Mouse (Mus musculus): Measurements from ENCODE around the gene Rnase1. TPM values are rescaled to one million over a fixed set of nuclear protein-coding genes. Genes with fewer than 3 reads are reported as not detected.
A peak's percentile ranks its signal among the peaks of the same experiment; 100 is the strongest.

Rnase1 gene
- polyA plus RNA-seq, 2 experiments = not detected

DNA sequence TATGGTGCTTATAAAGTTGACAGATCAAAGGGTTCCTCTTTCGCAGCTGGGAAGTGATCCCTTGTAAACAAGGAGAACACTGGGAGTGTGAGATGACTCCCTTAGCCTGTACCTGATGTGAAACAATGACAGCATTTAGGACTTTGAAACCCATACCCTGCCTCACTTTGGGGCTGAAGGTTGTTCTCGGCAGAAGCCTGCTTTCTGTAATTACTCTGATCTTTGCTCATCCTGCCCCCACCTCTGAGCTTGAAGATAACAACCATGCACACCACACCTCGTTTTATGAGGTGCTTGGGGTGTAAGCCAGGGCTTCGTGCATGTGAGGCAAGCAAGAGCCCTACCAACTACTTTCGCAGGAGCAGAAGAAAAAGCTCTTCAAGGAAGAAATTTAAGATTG lies 2.6 kb upstream of the Rnase1 start:
- Histone ChIP-seq H3K4me1 (replicated peaks; ENCODE audit: control insufficient read depth in 2 of 2, insufficient read depth in 2 of 2, low read length in 1 of 2) (peaks cover 78 to 81% of the 10 kb centered on the region in 2 experiments), H3K4me3 (ENCODE audit: insufficient read depth in 1 of 2, low read depth in 2 of 2, low read length in 2 of 2) (no peak overlapping the region; a peak in 1 of 4 replicates), H3K4me2 (ENCODE audit: low read depth) (peak overlapping the region; percentile 48), H3K36me3 (replicated peaks; ENCODE audit: control insufficient read depth, insufficient read depth, low read depth) (no peaks in the 10 kb centered on the region), H3K27ac (peak overlapping the region; percentile 80), H3K9ac (replicated peaks) (peak overlapping the region; percentile 52), H3K9me3 (ENCODE audit: control insufficient read depth, low read length) (no peaks in the 10 kb centered on the region), H3K27me3 (ENCODE audit: control insufficient read depth, insufficient read depth, low read length) (no peaks in the 10 kb centered on the region)
- 35% methylated on average over 5 of the region's 5 CpGs for WGBS (ENCODE audit: insufficient replicate concordance)
- ATAC-seq (ENCODE audit: insufficient read depth) (peak; percentile 70), DNase-seq (ENCODE audit: low read depth in 3 of 3, low spot score in 3 of 3) (no peak)
- TF ChIP-seq EP300 (IDR thresholded peaks at IDR 0.05; ENCODE audit: low read depth) = 0 out of 2 replicates have a peak, but pooled peaks have one; percentile 35
- TF ChIP-seq CTCF (IDR thresholded peaks at IDR 0.05; ENCODE audit: low read depth) = no peak

DNA sequence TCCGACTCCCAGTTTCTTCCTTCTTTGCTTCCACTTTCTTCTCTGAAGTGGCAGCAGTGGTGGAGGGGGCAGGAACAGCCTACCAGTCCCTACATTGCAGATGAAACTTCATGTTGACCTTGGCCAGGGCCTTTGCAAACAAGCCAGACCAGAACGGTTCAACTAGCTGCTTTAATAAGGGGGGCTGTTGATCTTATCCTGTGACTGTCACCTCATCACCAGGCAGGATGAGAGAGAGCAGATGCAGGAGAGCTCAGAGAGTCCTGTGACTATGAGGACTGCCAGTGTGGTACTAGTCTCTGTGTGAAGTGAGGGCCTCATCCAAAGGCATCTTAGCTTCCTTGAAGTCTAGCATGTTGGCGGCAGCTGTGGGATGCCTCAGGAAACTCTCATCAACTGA lies 1.4 kb upstream of the Rnase1 start:
- Histone ChIP-seq H3K36me3 (replicated peaks; ENCODE audit: control insufficient read depth, insufficient read depth, low read depth) (no peaks in the 10 kb centered on the region), H3K4me3 (ENCODE audit: insufficient read depth in 1 of 2, low read depth in 2 of 2, low read length in 2 of 2) (no peak overlapping the region), H3K4me1 (replicated peaks; ENCODE audit: control insufficient read depth in 2 of 2, insufficient read depth in 2 of 2, low read length in 1 of 2) (peaks cover 84 to 86% of the 10 kb centered on the region in 2 experiments), H3K4me2 (ENCODE audit: low read depth) (no peak overlapping the region), H3K9me3 (ENCODE audit: control insufficient read depth, low read length) (no peaks in the 10 kb centered on the region), H3K27me3 (ENCODE audit: control insufficient read depth, insufficient read depth, low read length) (no peaks in the 10 kb centered on the region), H3K27ac (peak overlapping the region; percentile 80; the same call in 1 of the 2 replicates), H3K9ac (replicated peaks) (no peak overlapping the region)
- no peak for TF ChIP-seq CTCF (IDR thresholded peaks at IDR 0.05; ENCODE audit: low read depth)
- no peak for TF ChIP-seq EP300 (IDR thresholded peaks at IDR 0.05; ENCODE audit: low read depth)
- DNase-seq (ENCODE audit: low read depth in 3 of 3, low spot score in 3 of 3) (no peak), ATAC-seq (ENCODE audit: insufficient read depth) (no peak)
- WGBS (ENCODE audit: insufficient replicate concordance) = 68% methylated on average over 3 of the region's 3 CpGs

DNA sequence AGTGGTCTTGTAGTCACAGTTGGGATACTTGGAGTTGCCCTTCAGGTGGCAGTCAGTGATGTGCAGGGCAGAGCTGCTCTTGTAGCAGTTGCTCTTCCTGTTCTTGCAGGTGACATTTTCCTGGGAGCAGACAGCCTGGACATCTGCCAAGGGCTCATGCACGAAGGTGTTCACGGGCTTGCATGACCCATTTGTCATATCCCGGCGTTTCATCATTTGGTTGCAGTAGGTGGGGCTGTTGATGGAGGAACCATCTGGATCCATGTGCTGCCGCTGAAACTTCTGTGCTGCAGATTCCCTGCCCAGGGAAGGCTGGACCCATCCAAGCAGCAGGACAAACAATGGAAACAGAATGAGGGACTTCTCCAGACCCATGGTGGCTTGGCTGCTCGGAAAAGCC lies 1.1 kb downstream of the Rnase1 start:
- no peak for ATAC-seq (ENCODE audit: insufficient read depth)
- H3K27me3 ChIP-seq (ENCODE audit: control insufficient read depth, insufficient read depth, low read length) = no peaks in the 10 kb centered on the region
- H3K36me3 ChIP-seq (replicated peaks; ENCODE audit: control insufficient read depth, insufficient read depth, low read depth) = no peaks in the 10 kb centered on the region
- no peak overlapping the region for H3K9ac ChIP-seq (replicated peaks)
- WGBS (ENCODE audit: insufficient replicate concordance) = 91% methylated on average over 6 of the region's 6 CpGs
- no peak overlapping the region for H3K4me2 ChIP-seq (ENCODE audit: low read depth)
- TF ChIP-seq EP300 (IDR thresholded peaks at IDR 0.05; ENCODE audit: low read depth) (no peak), CTCF (IDR thresholded peaks at IDR 0.05; ENCODE audit: low read depth) (no peak)
- no peaks in the 10 kb centered on the region for H3K9me3 ChIP-seq (ENCODE audit: control insufficient read depth, low read length)
- H3K4me1 ChIP-seq (replicated peaks; ENCODE audit: control insufficient read depth in 2 of 2, insufficient read depth in 2 of 2, low read length in 1 of 2) = peaks cover 80 to 81% of the 10 kb centered on the region in 2 experiments
- DNase-seq (ENCODE audit: low read depth in 3 of 3, low spot score in 3 of 3) = no peak
- H3K27ac ChIP-seq = no peak overlapping the region
- H3K4me3 ChIP-seq (ENCODE audit: insufficient read depth in 1 of 2, low read depth in 2 of 2, low read length in 2 of 2) = no peak overlapping the region

DNA sequence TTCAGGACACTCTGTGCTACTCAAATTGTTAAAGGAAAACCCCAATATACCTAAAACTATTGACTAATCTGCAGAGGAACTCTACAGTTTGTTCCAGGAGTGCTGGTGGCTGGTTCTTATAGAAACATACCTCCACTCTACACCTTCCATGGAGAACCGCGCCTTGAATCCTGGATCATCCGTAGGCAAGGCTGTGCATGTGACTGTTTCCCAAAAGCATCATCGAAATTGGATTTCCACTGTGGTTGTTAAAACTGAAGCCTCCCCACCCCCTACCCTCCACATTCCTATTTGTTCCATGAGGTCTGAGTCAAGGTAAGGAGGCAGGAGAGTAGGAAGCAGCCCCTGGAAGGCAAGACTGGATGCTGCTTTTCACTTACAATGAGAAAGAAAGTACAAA lies 2.1 kb downstream of the Rnase1 start:
- no peaks in the 10 kb centered on the region for H3K9me3 ChIP-seq (ENCODE audit: control insufficient read depth, low read length)
- peak overlapping the region; percentile 62 for H3K4me2 ChIP-seq (ENCODE audit: low read depth)
- peak overlapping the region; percentile 56 for H3K9ac ChIP-seq (replicated peaks)
- TF ChIP-seq EP300 (IDR thresholded peaks at IDR 0.05; ENCODE audit: low read depth) = no peak
- TF ChIP-seq CTCF (IDR thresholded peaks at IDR 0.05; ENCODE audit: low read depth) = no peak
- peaks cover 75 to 79% of the 10 kb centered on the region in 2 experiments for H3K4me1 ChIP-seq (replicated peaks; ENCODE audit: control insufficient read depth in 2 of 2, insufficient read depth in 2 of 2, low read length in 1 of 2)
- H3K27me3 ChIP-seq (ENCODE audit: control insufficient read depth, insufficient read depth, low read length) = no peaks in the 10 kb centered on the region
- H3K4me3 ChIP-seq (ENCODE audit: insufficient read depth in 1 of 2, low read depth in 2 of 2, low read length in 2 of 2) = no peak overlapping the region
- peak overlapping the region; percentile 97 for H3K27ac ChIP-seq
- 85% methylated on average over 4 of the region's 4 CpGs for WGBS (ENCODE audit: insufficient replicate concordance)
- no peaks in the 10 kb centered on the region for H3K36me3 ChIP-seq (replicated peaks; ENCODE audit: control insufficient read depth, insufficient read depth, low read depth)
- DNase-seq (ENCODE audit: low read depth in 3 of 3, low spot score in 3 of 3) (no peak), ATAC-seq (ENCODE audit: insufficient read depth) (no peak)

DNA sequence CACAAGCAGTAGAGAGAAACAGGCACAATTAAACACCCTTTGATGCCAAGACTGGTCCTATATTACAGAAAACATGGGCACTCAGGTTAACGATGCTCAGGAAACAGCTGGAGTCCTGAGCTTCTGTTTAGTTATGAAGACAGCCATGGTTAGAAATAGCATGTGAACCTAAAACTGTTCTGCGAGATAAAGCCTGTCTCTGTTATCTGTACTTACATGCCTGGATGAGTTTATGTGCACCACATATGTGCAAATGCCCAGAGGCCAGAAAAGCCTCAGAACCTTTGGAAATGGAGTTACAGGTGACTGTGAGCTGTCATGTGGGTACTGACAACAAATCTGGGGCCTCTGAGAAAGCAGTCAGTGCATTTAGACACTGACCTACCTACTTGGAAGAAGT lies 2.6 kb downstream of the Rnase1 start:
- Histone ChIP-seq H3K4me3 (ENCODE audit: insufficient read depth in 1 of 2, low read depth in 2 of 2, low read length in 2 of 2) (no peak overlapping the region), H3K27ac (peak overlapping the region; percentile 97), H3K9me3 (ENCODE audit: control insufficient read depth, low read length) (no peaks in the 10 kb centered on the region), H3K27me3 (ENCODE audit: control insufficient read depth, insufficient read depth, low read length) (no peaks in the 10 kb centered on the region), H3K36me3 (replicated peaks; ENCODE audit: control insufficient read depth, insufficient read depth, low read depth) (no peaks in the 10 kb centered on the region), H3K4me1 (replicated peaks; ENCODE audit: control insufficient read depth in 2 of 2, insufficient read depth in 2 of 2, low read length in 1 of 2) (peaks cover 69 to 74% of the 10 kb centered on the region in 2 experiments), H3K9ac (replicated peaks) (peak overlapping the region; percentile 56), H3K4me2 (ENCODE audit: low read depth) (peak overlapping the region; percentile 62)
- TF ChIP-seq EP300 (IDR thresholded peaks at IDR 0.05; ENCODE audit: low read depth) (peak; percentile 94), CTCF (IDR thresholded peaks at IDR 0.05; ENCODE audit: low read depth) (no peak)
- ATAC-seq (ENCODE audit: insufficient read depth) = peak; percentile 84
- DNase-seq (ENCODE audit: low read depth in 3 of 3, low spot score in 3 of 3) = peak in 2 of 3 experiments; percentile 75 to 79
- 20% methylated on average over 2 of the region's 2 CpGs for WGBS (ENCODE audit: insufficient replicate concordance)

Measured in liver, embryonic 14.5 days (tissue).